Mouse (Mus musculus) 3T3-L1 (cell line): Measurements from ENCODE around the gene Kcnrg.
A peak's percentile ranks its signal among the peaks of the same experiment; 100 is the strongest.

Source experiments
- DNase-seq: peaks from one replicate; pipeline ENCODE4 v3.0.0-alpha.2; 2015; ENCODE audit warnings: low read depth, low spot score

Kcnrg gene

DNA sequence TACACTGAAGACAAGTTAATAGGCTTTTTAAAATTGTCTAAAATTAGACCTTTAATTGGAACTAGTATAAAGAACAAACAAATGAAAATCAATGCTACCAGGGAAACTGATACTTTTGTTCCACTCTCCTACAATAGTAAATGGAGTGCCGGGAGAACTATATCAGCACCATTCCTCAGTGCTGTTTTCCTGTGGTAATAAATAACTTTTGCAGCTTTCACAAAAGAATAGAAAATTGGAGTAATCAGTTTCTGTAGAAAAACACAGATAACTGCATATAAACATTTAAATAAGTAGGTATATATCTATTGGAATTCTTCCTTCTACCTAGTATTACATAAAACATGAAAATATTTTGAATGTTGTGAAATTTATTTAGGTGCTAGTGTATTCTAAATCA lies 38.3 kb downstream of the Kcnrg start:
- peak; percentile 26 for DNase-seq

DNA sequence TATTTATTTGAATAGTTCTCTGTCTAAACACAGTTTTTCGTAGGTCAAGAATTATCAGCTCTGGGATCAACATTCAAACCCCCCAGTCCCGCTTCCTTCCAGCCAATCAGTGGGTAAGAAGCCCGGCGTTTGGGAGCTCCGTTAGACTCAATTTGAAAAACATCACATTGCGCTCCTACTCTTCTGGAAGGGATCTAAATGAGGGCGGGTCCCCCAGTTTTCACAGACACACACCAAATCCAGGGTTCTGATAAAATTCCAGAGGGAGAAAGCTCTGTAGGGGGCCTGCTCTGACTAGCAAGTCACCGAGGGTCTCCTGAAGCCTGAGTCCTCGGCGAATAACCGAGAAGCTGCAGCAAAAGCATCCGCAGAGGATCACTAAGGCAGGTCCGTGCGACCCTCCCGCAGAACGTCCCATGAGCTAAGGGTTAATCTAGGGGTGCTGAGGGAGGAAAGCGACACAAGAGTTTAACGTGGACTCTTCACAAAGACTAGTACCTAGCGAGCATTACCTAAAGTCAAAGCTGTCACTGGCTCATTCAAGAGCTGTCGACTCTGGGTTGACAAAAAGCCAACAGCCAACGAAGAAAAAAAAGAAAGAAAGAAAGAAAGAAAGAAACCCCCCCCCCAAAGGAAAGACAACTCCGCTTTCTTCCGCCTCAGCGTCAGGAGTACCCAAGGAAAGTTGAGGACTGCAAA lies 40.1 kb downstream of the Kcnrg start:
- DNase-seq: peak; percentile 72

DNA sequence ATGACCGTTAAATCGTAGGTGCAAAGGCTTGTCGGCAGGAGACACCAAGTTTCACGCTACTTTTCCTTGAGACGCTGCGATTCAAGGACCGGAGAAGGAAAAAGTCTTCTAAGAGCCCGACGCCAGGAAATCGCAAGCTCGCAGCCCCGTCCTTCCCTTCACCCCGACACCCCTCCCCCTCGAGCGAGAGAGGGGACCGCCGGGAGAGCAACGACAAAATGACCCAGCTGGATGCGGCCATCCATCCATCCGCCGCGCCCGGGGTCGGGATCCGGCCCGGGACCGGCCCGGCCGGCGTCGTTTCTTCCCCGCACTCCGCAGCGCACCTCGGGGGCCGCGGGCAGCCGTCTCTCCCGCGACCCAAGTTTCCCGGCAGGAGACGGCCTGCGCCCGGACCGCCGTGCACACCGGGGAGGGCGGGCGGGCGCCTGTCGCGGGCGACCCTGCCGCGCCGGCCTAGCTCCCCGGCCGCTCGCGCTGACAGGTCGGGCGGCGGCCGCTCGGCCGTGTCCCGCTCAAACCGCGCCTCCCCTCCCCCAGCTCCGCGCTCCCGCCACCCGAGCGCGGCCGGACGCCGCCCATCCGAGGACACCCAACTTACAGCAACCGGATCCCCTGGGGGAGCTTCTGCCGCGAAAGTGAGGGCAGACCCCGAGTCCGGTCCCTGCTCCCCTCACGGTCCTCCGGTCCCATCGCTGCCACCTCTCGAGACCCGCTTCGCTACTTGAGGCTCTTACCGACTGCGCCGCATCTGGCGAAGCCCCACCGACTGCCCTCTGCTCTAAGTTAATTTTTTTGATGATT lies 40.8 kb downstream of the Kcnrg start:
- no peak for DNase-seq

DNA sequence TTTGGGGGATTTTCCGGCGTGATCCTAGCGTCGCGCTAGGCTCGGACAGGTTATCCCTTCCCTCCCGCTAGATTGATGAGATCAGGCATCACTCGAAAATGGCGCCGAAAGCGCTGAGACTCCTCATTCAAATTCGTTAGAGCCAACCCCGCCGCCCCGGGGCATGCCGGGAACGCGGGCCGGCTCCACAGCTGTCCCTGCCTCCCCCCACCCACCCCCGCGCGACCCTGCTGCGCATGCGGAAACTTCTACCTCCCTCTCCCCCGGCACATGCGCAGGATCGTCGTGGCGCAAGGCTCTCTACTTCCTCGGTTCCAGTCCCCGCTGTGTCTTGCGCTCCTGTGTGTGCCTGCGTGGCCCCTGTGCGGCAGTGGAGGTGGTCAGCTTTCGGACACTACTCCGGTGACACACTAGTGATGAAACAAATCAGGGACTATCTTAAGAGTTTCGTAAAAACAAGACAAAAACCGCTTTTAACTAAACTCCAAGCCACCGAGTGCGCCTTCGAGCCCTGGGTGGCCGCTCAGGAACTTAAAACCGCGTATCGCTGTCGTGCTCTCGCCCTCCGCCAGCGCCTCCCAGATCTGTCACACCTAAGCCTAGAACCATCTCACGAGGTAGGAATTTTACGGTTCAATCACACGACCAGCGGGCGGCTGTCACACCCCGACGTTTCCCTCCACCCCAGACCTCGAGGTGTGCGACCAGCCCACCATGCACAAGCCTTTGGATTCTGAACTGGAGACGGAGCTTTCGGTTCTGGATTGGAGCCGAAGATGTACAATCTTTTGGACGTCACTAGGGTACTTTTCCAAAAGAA lies 41.6 kb downstream of the Kcnrg start:
- peak; percentile 97 for DNase-seq

DNA sequence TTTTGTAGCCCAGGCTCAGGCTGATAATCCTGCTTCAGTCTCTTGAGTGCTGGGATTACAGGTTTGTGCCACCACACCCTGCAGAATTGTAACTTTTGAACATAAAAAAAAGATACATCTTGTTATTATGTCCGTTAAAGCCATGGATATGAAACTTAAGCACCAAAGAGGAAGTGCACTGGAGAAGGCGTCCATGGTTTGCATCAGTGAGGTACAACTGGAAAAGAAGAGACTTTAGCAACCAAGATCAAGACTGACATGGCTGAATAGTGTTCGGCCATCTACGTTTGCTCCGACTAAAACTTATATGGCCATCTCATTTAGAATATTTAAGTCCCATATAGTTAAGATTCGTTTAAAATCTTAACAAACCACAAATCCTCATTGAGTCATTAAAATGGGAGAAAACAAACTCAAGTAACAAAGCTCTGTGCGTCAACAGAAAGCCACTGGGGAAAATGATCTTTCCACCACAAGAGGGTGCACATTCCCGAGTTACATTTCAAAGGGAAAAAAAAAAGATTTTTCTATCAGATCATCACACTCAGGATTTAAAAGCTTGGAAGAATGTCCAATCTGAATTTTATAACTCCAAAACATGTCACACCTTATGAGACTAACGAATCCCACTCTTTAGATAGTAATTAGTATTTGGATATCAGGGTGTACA lies 43.2 kb downstream of the Kcnrg start:
- peak; percentile 81 for DNase-seq

DNA sequence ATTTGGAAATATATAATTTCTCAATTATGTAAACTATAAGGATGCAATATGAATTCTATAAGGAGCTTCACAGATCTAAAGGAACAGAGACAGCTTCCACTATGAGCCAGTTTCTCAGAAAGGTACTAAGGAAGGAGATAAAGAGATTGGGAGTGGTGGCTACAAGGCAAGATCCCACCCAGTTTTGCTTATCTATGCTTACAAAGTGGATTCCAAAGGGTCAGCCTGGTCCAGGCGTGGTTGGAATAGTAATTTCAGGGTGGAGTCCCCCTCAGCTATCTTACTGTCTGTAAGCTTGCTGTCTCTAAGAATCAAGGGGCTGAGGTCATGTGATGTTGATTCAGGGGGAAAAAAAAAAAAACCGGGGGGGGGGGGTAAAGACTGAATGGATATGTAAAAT lies 49.2 kb downstream of the Kcnrg start:
- DNase-seq: no peak

DNA sequence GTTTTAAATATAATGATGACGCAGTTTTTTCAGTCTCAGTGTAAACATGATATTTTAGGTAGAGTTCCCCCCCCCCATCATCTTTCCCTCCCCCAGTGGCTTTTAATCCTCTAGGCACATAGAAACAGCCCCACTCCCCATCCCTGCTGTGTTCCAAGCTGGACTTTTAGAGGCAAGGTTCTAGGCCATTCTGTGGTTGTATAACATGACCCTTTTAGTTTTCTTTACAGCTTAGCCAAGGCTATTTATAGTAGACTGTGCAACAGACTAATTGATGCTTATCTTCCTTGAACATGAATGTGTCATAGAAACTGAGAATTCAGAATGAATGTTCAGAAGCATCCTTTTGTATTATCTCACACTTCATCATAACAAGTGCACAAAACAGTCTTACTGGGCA lies 54.2 kb downstream of the Kcnrg start:
- no peak for DNase-seq

DNA sequence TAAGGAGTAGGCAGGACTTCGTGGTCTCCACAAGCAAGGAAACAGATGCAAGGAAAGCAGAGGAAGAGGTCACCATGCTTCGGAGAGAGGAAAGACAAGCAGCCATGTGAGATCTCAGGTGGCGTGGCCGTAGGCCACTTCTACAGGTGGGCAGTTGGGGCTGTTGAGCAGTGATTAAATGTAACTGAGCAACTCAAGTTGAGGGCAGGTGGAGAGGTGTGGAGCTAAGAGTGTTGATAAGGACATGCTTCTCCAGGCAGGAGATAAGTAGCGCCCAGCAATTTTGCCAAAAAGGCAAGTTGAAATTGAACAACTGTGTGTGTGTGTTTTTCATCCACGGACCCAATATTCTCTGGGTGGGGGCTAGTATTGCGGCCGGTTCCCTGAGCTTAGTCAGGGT lies 55.0 kb downstream of the Kcnrg start:
- no peak for DNase-seq
